Mouse (Mus musculus) CD8-positive naive resting alpha-beta T cell, adult 57 days (primary cell): ENCODE measurements around the gene Sspo. TPM values are rescaled to one million over a fixed set of nuclear protein-coding genes. Genes with fewer than 3 reads are reported as not detected.

Source experiments
- total RNA-seq: library from RNA; stranded (reverse); gene quantifications from one replicate; pipeline ENCODE4 v1.2.4, GENCODE M21; 2023

The Sspo gene
- 0.37 TPM for total RNA-seq

GRCm38 (mm10) chr6:48447929-48448328, at the start of gene Sspo:
Gene Sspo, plus strand, starts transcription at chr6:48448229.

DNA sequence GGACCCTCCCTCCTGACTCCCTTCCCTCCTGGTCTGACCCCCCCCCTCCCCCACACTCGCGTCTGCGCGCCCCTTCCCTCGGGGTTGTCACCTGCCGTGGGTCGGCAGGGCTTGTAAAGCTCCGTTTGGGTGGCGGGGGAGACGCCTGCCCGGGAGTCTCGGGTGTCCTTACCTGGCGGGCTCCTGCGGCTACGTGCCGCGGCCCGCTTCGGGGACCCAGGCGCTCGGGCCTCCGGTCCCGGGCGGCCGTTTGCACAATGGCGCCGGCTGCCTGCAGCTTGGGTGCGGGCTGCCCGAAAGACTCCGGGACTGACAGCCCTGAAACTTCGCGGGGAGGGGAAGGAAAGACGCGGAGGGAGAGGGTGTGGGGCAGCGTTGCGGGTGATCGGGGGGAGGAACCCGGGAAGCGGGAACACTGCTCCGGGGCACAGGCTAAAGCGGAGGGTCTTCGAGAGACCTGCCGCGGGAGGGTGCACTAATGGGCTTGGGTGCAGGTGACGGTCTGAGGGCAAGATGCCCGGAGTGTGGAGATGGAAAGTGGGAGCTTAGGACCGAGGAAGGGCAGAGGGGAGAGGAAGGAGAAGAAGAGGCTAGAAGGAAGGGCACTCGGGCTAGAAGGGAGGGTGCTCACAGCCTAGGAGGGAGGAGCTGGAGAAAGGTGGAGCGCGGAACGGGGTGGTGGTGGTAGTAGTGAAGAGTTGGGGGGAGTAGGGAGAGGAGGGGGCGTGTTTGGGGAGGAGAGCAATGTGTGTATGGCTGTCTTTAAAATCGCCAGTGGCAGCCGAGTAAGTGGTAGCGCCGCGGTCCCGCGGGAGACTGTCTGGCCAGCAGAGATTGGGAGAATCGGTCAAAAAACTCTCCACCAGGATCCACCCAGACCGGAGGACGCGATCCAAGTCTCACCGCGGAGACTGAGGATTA, 2.6 kb upstream of the Sspo start, which contains the start of gene Zfp467:
TSS of gene Zfp467 (minus strand) at position 645 of the 921 bp plus-strand sequence.

GRCm38 (mm10) chr6:48537105-48537954, 89.3 kb downstream of the Sspo start, which contains the start of gene Atp6v0e2:
Gene Atp6v0e2, plus strand, starts transcription at chr6:48537615.

Other genes with a start within 250 kb of the Sspo start
- 37.7 TPM for gene Krba1, start 52.6 kb upstream of the Sspo start, total RNA-seq
- 3.0 TPM for gene Zfp467, start 2.4 kb upstream of the Sspo start, total RNA-seq
- 0.61 TPM for gene Atp6v0e2, start 89.4 kb downstream of the Sspo start, total RNA-seq
- 51.7 TPM for gene Lrrc61, start 106.6 kb downstream of the Sspo start, total RNA-seq
- not detected for gene Rarres2, start 124.6 kb downstream of the Sspo start, total RNA-seq
- not detected for gene Gm45021, start 141.4 kb downstream of the Sspo start, total RNA-seq
- gene Repin1, start 145.7 kb downstream of the Sspo start, total RNA-seq: 1.7 TPM
- not detected for gene Gm44965, start 145.7 kb downstream of the Sspo start, total RNA-seq
- 5.0 TPM for gene Zfp775, start 153.8 kb downstream of the Sspo start, total RNA-seq
- gene AI854703, start 178.5 kb downstream of the Sspo start, total RNA-seq: 0.77 TPM
- gene Gimap8, start 199.0 kb downstream of the Sspo start, total RNA-seq: 126 TPM
- 157 TPM for gene Gimap9, start 227.9 kb downstream of the Sspo start, total RNA-seq
- 194 TPM for gene Gimap4, start 236.3 kb downstream of the Sspo start, total RNA-seq